Mouse (Mus musculus) lung, postnatal 0 days (tissue): ENCODE data around the gene Gsc2. TPM values are rescaled to one million over a fixed set of nuclear protein-coding genes. Genes with fewer than 3 reads are reported as not detected.
A peak's percentile ranks its signal among the peaks of the same experiment; 100 is the strongest.

Experiments used
- ATAC-seq: fragments of 200-750 bp; cut with Nextera tagmentation; 2 replicates; pipeline ENCODE4 v1.8.0; 2017; ENCODE audit warnings: moderate library complexity
- DNase-seq: peaks from one replicate; pipeline ENCODE4 v3.0.0-alpha.2; 2016; ENCODE audit warnings: low spot score
- H3K27ac ChIP-seq: fragments of 300-500 bp; sonication (generic); 2 replicates; pipeline ENCODE4 v1.5.1; 2014; ENCODE audit warnings: antibody characterized with exemption, mild to moderate bottlenecking, low read length, mixed read lengths
- H3K27me3 ChIP-seq: fragments of 300-500 bp; sonication (generic); replicated peaks from 2 replicates; pipeline ENCODE4 v1.6.1; 2014; ENCODE audit warnings: low read length, mixed read lengths; ENCODE audit not compliant: insufficient read depth
- H3K36me3 ChIP-seq: fragments of 300-500 bp; sonication (generic); 2 replicates; pipeline ENCODE4 v1.6.1; 2014; ENCODE audit warnings: low read length, mixed read lengths; ENCODE audit not compliant: insufficient read depth
- H3K4me1 ChIP-seq: fragments of 300-500 bp; sonication (generic); 2 replicates; pipeline ENCODE4 v1.6.1; 2014; ENCODE audit warnings: antibody characterized with exemption, low read depth, low read length, mixed read lengths; ENCODE audit not compliant: insufficient read depth
- H3K4me2 ChIP-seq: fragments of 300-500 bp; sonication (generic); replicated peaks from 2 replicates; pipeline ENCODE4 v1.6.1; 2014; ENCODE audit warnings: low read depth, mild to moderate bottlenecking, low read length, moderate library complexity, mixed read lengths
- H3K4me3 ChIP-seq: fragments of 300-500 bp; sonication (generic); 2 replicates; pipeline ENCODE4 v1.5.1; 2014; ENCODE audit warnings: low read depth, low read length
- H3K9ac ChIP-seq: fragments of 300-500 bp; sonication (generic); replicated peaks from 2 replicates; pipeline ENCODE4 v1.6.1; 2014; ENCODE audit warnings: low read depth, mild to moderate bottlenecking
- H3K9me3 ChIP-seq: fragments of 300-500 bp; sonication (generic); 2 replicates; pipeline ENCODE4 v1.6.1; 2016; ENCODE audit warnings: low read length, mixed read lengths
- CTCF ChIP-seq: IDR thresholded peaks from 2 replicates; pipeline ENCODE4 v1.5.1; 2016; ENCODE audit warnings: antibody characterized with exemption, mild to moderate bottlenecking
- EP300 ChIP-seq: IDR thresholded peaks from 2 replicates; pipeline ENCODE4 v1.6.1; 2016; ENCODE audit warnings: antibody characterized with exemption, mild to moderate bottlenecking, control low read depth
- WGBS: fragments of 180-500 bp; shearing (Covaris S2); extraction: QIAGEN DNeasy Blood & Tissue Kit; methylation state at CpG from one replicate; pipeline ENCODE4 v1.1.7; 2014; 5-methylcytosine and 5-hydroxymethylcytosine counted together
- polyA plus RNA-seq: library from polyadenylated mRNA; unstranded; fragments of >200 nt; fragmentation: Nextera tagmentation; extraction: Ambion mirVana; gene quantifications from 2 replicates; pipeline ENCODE4 v1.2.1, GENCODE M21; 2015

The Gsc2 gene
- polyA plus RNA-seq, 1 experiment from 2014 or later: not detected

- TF ChIP-seq EP300: no peak
- peak; percentile 23; the same call in 1 of the 2 replicates for TF ChIP-seq CTCF
- Histone ChIP-seq H3K27me3 (no peaks in the 10 kb centered on the region), H3K4me3 (no peak overlapping the region), H3K36me3 (no peaks in the 10 kb centered on the region), H3K4me1 (no peaks in the 10 kb centered on the region), H3K4me2 (no peak overlapping the region), H3K9me3 (no peaks in the 10 kb centered on the region), H3K27ac (no peak overlapping the region), H3K9ac (no peak overlapping the region)
- DNase-seq (no peak), ATAC-seq (no peak)
- WGBS: 39% methylated on average over 3 of the region's 3 CpGs
Observed at GRCm38 (mm10) chr16:17934445-17934910, 19.6 kb upstream of the Gsc2 start.

GRCm38 (mm10) chr16:17933594-17934444, 19.0 kb upstream of the Gsc2 start:
- Histone ChIP-seq H3K4me1 (no peaks in the 10 kb centered on the region), H3K27me3 (no peaks in the 10 kb centered on the region), H3K9me3 (no peaks in the 10 kb centered on the region), H3K4me2 (no peak overlapping the region), H3K27ac (no peak overlapping the region), H3K36me3 (no peaks in the 10 kb centered on the region), H3K9ac (no peak overlapping the region), H3K4me3 (no peak overlapping the region)
- TF ChIP-seq EP300 (no peak), CTCF (no peak)
- no peak for DNase-seq
- WGBS: 50% methylated on average over 9 of the region's 9 CpGs
- no peak for ATAC-seq

GRCm38 (mm10) chr16:17931906-17932460, 17.1 kb upstream of the Gsc2 start:
- DNase-seq (no peak), ATAC-seq (no peak)
- no peaks in the 10 kb centered on the region for H3K9me3 ChIP-seq
- no peak overlapping the region for H3K4me2 ChIP-seq
- no peaks in the 10 kb centered on the region for H3K4me1 ChIP-seq
- H3K27me3 ChIP-seq: no peaks in the 10 kb centered on the region
- no peak overlapping the region for H3K4me3 ChIP-seq
- WGBS: 78% methylated on average over 5 of the region's 5 CpGs
- TF ChIP-seq CTCF: no peak
- TF ChIP-seq EP300: no peak
- no peak overlapping the region for H3K9ac ChIP-seq
- no peaks in the 10 kb centered on the region for H3K36me3 ChIP-seq
- no peak overlapping the region for H3K27ac ChIP-seq

- WGBS: 82% methylated on average over 2 of the region's 2 CpGs
- H3K4me2 ChIP-seq: no peak overlapping the region
- no peak overlapping the region for H3K4me3 ChIP-seq
- H3K36me3 ChIP-seq: no peaks in the 10 kb centered on the region
- no peak overlapping the region for H3K9ac ChIP-seq
- TF ChIP-seq EP300 (no peak), CTCF (no peak)
- H3K4me1 ChIP-seq: no peaks in the 10 kb centered on the region
- no peak for ATAC-seq
- no peaks in the 10 kb centered on the region for H3K27me3 ChIP-seq
- DNase-seq: no peak
- H3K9me3 ChIP-seq: no peaks in the 10 kb centered on the region
- H3K27ac ChIP-seq: no peak overlapping the region
Observed at GRCm38 (mm10) chr16:17929631-17930030, 14.8 kb upstream of the Gsc2 start.

GRCm38 (mm10) chr16:17929211-17929610, 14.4 kb upstream of the Gsc2 start:
- no peaks in the 10 kb centered on the region for H3K9me3 ChIP-seq
- no peak overlapping the region for H3K4me3 ChIP-seq
- TF ChIP-seq CTCF (no peak), EP300 (no peak)
- no peak for DNase-seq
- WGBS: 23% methylated on average over 2 of the region's 2 CpGs
- H3K27ac ChIP-seq: peak overlapping the region; percentile 89
- no peaks in the 10 kb centered on the region for H3K36me3 ChIP-seq
- no peak overlapping the region for H3K9ac ChIP-seq
- H3K4me2 ChIP-seq: no peak overlapping the region
- no peaks in the 10 kb centered on the region for H3K27me3 ChIP-seq
- H3K4me1 ChIP-seq: no peaks in the 10 kb centered on the region
- no peak for ATAC-seq

- ATAC-seq (peak; percentile 87), DNase-seq (peak; percentile 97)
- under 1% methylated on average over 9 of the region's 9 CpGs for WGBS
- no peaks in the 10 kb centered on the region for H3K27me3 ChIP-seq
- peak overlapping the region; percentile 79 for H3K9ac ChIP-seq
- peak overlapping the region; percentile 89 for H3K27ac ChIP-seq
- H3K4me3 ChIP-seq: peak overlapping the region; percentile 76
- no peaks in the 10 kb centered on the region for H3K9me3 ChIP-seq
- H3K36me3 ChIP-seq: no peaks in the 10 kb centered on the region
- no peaks in the 10 kb centered on the region for H3K4me1 ChIP-seq
- TF ChIP-seq CTCF (peak; percentile 82), EP300 (no peak)
- H3K4me2 ChIP-seq: peak overlapping the region; percentile 99
Observed at GRCm38 (mm10) chr16:17928627-17929104, 13.8 kb upstream of the Gsc2 start.
